Comparison of ENCODE assay signal across 13 mouse cellular contexts in the genomic region with DNA sequence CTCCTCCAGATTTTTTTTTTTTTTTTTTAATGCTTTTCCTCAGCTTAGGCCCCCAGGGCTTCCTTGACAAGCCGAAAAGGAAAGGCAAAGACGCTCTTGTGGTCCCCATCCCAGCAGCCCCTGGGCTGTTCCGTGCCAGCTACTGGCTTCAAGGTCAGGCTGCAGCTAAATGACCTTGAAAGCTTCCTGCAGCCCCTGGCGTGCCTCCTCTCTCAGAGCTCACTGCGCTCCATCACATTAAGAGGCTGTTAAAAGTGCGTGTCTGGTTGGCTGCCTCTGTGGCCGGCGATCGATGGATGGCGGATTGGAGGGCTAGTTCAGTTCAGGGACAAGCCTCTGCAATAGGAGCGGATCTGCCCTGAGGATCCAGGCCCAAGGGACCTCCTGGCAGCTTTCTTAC.
DNase-seq lines count a peak whose midpoint lies in the region; ATAC-seq and TF ChIP-seq lines count a peak whose summit lies in the region.
"Had no signal": no experiment of that assay in that cellular context is flagged by ENCODE, and none has a peak within 500 bp of the region (broad histone marks: within the 10 kb centered on the region; RNA-seq: fewer than 3 reads in every experiment).

No protein-coding gene starts in this region.

- no peak for TF ChIP-seq POLR2A in lung, adult 2 months (IDR thresholded peaks at IDR 0.05; ENCODE audit: borderline replicate concordance, extremely low read depth, low read depth, low read length)

- H3K4me2 ChIP-seq in lung, embryonic 16.5 days (ENCODE audit: low read depth, low read length) = no peak overlapping the region
- peak overlapping the region; percentile 47 for H3K4me2 ChIP-seq in hindbrain, embryonic 16.5 days (ENCODE audit: low read length)

- peak overlapping the region; percentile 2; the same call in 1 of the 2 replicates for H3K27ac ChIP-seq in lung, embryonic 16.5 days (ENCODE audit: low read length)
- peak overlapping the region; percentile 59 for H3K27ac ChIP-seq in hindbrain, embryonic 16.5 days (ENCODE audit: low read depth, low read length)
- H3K27ac ChIP-seq in gastrocnemius, adult 2 months = no peak overlapping the region
- H3K27ac ChIP-seq: layer of hippocampus, adult 2 months had no signal

- peak; percentile 29 for DNase-seq in embryo, embryonic 10 days (ENCODE audit: low spot score)
- DNase-seq in embryo, embryonic 9.5 days (ENCODE audit: extremely low spot score) = no peak
- no peak for DNase-seq in lung, adult 2 months
- DNase-seq in retina, postnatal 1 day = peak; percentile 71
- no peak for DNase-seq in B cell, adult 2 months
- DNase-seq in gastrocnemius, adult 2 months = no peak
- DNase-seq: cerebellum, adult 8-10 months; gastrocnemius, postnatal 36 days; thymus, adult 18-20 months had no signal

- ATAC-seq in lung, embryonic 16.5 days (ENCODE audit: low read depth) = peak; percentile 32; the same call in 1 of the 2 replicates
- ATAC-seq in hindbrain, embryonic 16.5 days = peak; percentile 72
- ATAC-seq: activated CD4-positive, CD25-positive, alpha-beta regulatory T cell, adult 4 months had no signal

- H3K4me1 ChIP-seq in lung, embryonic 16.5 days (replicated peaks; ENCODE audit: control insufficient read depth, insufficient read depth, low read length) = peaks cover 5% of the 10 kb centered on the region; the same call in 1 of the 2 replicates
- H3K4me1 ChIP-seq in lung, adult 2 months (ENCODE audit: control insufficient read depth, insufficient read depth, low read length) = no peaks in the 10 kb centered on the region
- peaks cover 6% of the 10 kb centered on the region for H3K4me1 ChIP-seq in hindbrain, embryonic 16.5 days (ENCODE audit: control insufficient read depth, insufficient read depth, low read depth, low read length)

- H3K9me3 ChIP-seq in lung, embryonic 16.5 days (ENCODE audit: control insufficient read depth, low read length) = no peaks in the 10 kb centered on the region
- no peaks in the 10 kb centered on the region for H3K9me3 ChIP-seq in hindbrain, embryonic 16.5 days (ENCODE audit: control insufficient read depth, low read length)

- no peak for TF ChIP-seq CTCF in lung, adult 2 months (IDR thresholded peaks at IDR 0.05; ENCODE audit: insufficient read depth, low read length)
- no peak for TF ChIP-seq CTCF in gastrocnemius, adult 2 months (IDR thresholded peaks at IDR 0.05)

- 29% methylated on average over 11 of the region's 11 CpGs for WGBS in lung, embryonic 16.5 days
- WGBS in lung, adult 2 months = 50% methylated on average over 11 of the region's 11 CpGs
- 16% methylated on average over 11 of the region's 11 CpGs for WGBS in hindbrain, embryonic 16.5 days

- H3K36me3 ChIP-seq in lung, embryonic 16.5 days (ENCODE audit: control insufficient read depth, insufficient read depth, low read length) = no peaks in the 10 kb centered on the region
- no peaks in the 10 kb centered on the region for H3K36me3 ChIP-seq in hindbrain, embryonic 16.5 days (ENCODE audit: control insufficient read depth, insufficient read depth, low read length)

- H3K9ac ChIP-seq in lung, embryonic 16.5 days (ENCODE audit: low read length) = no peak overlapping the region
- H3K9ac ChIP-seq in hindbrain, embryonic 16.5 days (ENCODE audit: low read depth, low read length) = peak overlapping the region; percentile 12; the same call in 1 of the 2 replicates

- no peaks in the 10 kb centered on the region for H3K27me3 ChIP-seq in lung, embryonic 16.5 days (ENCODE audit: control insufficient read depth, insufficient read depth, low read depth, low read length)
- no peaks in the 10 kb centered on the region for H3K27me3 ChIP-seq in hindbrain, embryonic 16.5 days (replicated peaks; ENCODE audit: control insufficient read depth, insufficient read depth, low read length)

- intact Hi-C loops in gastrocnemius, adult 2 months (cut with DNase I) = no loop called here

- H3K4me3 ChIP-seq in lung, embryonic 16.5 days (ENCODE audit: low read length) = no peak overlapping the region
- H3K4me3 ChIP-seq in lung, adult 2 months (replicated peaks; ENCODE audit: extremely low read depth, low read depth, low read length) = no peak overlapping the region
- H3K4me3 ChIP-seq in hindbrain, embryonic 16.5 days (ENCODE audit: low read length) = no peak overlapping the region
- no peak overlapping the region for H3K4me3 ChIP-seq in gastrocnemius, adult 2 months
- H3K4me3 ChIP-seq: layer of hippocampus, adult 2 months had no signal

Comparison
In these comparisons a context has a peak if more than half of its experiments do, and no peak if none do; other contexts are left out.
1. DNase-seq: peak in embryo, embryonic 10 days (single experiment) and retina, postnatal 1 day (single experiment); none in embryo, embryonic 9.5 days (single experiment), lung, adult 2 months (single experiment), B cell, adult 2 months (0 of 2) and gastrocnemius, adult 2 months (single experiment).